Mouse (Mus musculus): ENCODE measurements at regions not wholly inside any gene's neighbourhood (a gene's known extent, or its start where the extent isn't known, plus 50 kb on each side); places are given as distances from the start of the nearest gene placed in this dataset.

- no peaks in the 10 kb centered on the region for H3K4me1 ChIP-seq (ENCODE audit: insufficient read depth, low read length)
- no peak for ATAC-seq
- 82% methylated on average over 6 of the region's 6 CpGs for WGBS
- no peaks in the 10 kb centered on the region for H3K36me3 ChIP-seq (ENCODE audit: insufficient read depth, low read length)
- no peak overlapping the region for H3K4me3 ChIP-seq (ENCODE audit: low read length)
- no peak overlapping the region for H3K27ac ChIP-seq
- no peak for TF ChIP-seq CTCF (IDR thresholded peaks at IDR 0.05; ENCODE audit: low read depth)
- no peak for DNase-seq (ENCODE audit: low spot score)
- no peak overlapping the region for H3K4me2 ChIP-seq (ENCODE audit: low read depth, low read length)
- H3K27me3 ChIP-seq (ENCODE audit: insufficient read depth, low read length), result no peaks in the 10 kb centered on the region
- no peaks in the 10 kb centered on the region; the same call in 1 of the 2 replicates for H3K9me3 ChIP-seq (ENCODE audit: low read length)
- H3K9ac ChIP-seq (replicated peaks; ENCODE audit: low read length), result no peak overlapping the region
Measured at GRCm38 (mm10) chr4:12491306-12491705, 319.5 kb upstream of the Fam92a start.

GRCm38 (mm10) chr4:12490066-12490465 is 318.3 kb upstream of the Fam92a start:
- H3K4me1 ChIP-seq (ENCODE audit: insufficient read depth, low read length), result no peaks in the 10 kb centered on the region
- WGBS, result 64% methylated on average over 3 of the region's 3 CpGs

GRCm38 (mm10) chr4:12489358-12489757 is 317.5 kb upstream of the Fam92a start:
- TF ChIP-seq CTCF (IDR thresholded peaks at IDR 0.05; ENCODE audit: low read depth), result no peak
- no peaks in the 10 kb centered on the region for H3K4me1 ChIP-seq (ENCODE audit: insufficient read depth, low read length)
- no peaks in the 10 kb centered on the region for H3K27me3 ChIP-seq (ENCODE audit: insufficient read depth, low read length)
- H3K9ac ChIP-seq (replicated peaks; ENCODE audit: low read length), result no peak overlapping the region
- WGBS, result 59% methylated on average over 6 of the region's 6 CpGs
- H3K27ac ChIP-seq, result no peak overlapping the region
- no peaks in the 10 kb centered on the region for H3K36me3 ChIP-seq (ENCODE audit: insufficient read depth, low read length)
- ATAC-seq (no peak), DNase-seq (ENCODE audit: low spot score) (no peak)
- H3K4me3 ChIP-seq (ENCODE audit: low read length), result no peak overlapping the region
- no peak overlapping the region for H3K4me2 ChIP-seq (ENCODE audit: low read depth, low read length)
- H3K9me3 ChIP-seq (ENCODE audit: low read length), result no peaks in the 10 kb centered on the region; the same call in 1 of the 2 replicates

More at GRCm38 (mm10) chr4:12490066-12490465, 318.3 kb upstream of the Fam92a start:
- H3K9ac ChIP-seq (replicated peaks; ENCODE audit: low read length), result no peak overlapping the region
- no peak for DNase-seq (ENCODE audit: low spot score)
- no peaks in the 10 kb centered on the region for H3K27me3 ChIP-seq (ENCODE audit: insufficient read depth, low read length)
- H3K4me3 ChIP-seq (ENCODE audit: low read length), result no peak overlapping the region
- ATAC-seq, result no peak
- no peak overlapping the region for H3K27ac ChIP-seq
- H3K36me3 ChIP-seq (ENCODE audit: insufficient read depth, low read length), result no peaks in the 10 kb centered on the region
- H3K9me3 ChIP-seq (ENCODE audit: low read length), result no peaks in the 10 kb centered on the region; the same call in 1 of the 2 replicates
- TF ChIP-seq CTCF (IDR thresholded peaks at IDR 0.05; ENCODE audit: low read depth), result no peak
- H3K4me2 ChIP-seq (ENCODE audit: low read depth, low read length), result no peak overlapping the region

- WGBS, result 64% methylated on average over 4 of the region's 4 CpGs
- no peak overlapping the region for H3K9ac ChIP-seq (replicated peaks; ENCODE audit: low read length)
- H3K27me3 ChIP-seq (ENCODE audit: insufficient read depth, low read length), result no peaks in the 10 kb centered on the region
- H3K27ac ChIP-seq, result no peak overlapping the region
- no peaks in the 10 kb centered on the region for H3K9me3 ChIP-seq (ENCODE audit: low read length)
- no peak overlapping the region for H3K4me3 ChIP-seq (ENCODE audit: low read length)
- H3K4me2 ChIP-seq (ENCODE audit: low read depth, low read length), result no peak overlapping the region
- TF ChIP-seq CTCF (IDR thresholded peaks at IDR 0.05; ENCODE audit: low read depth), result no peak
- H3K4me1 ChIP-seq (ENCODE audit: insufficient read depth, low read length), result no peaks in the 10 kb centered on the region
- ATAC-seq (no peak), DNase-seq (ENCODE audit: low spot score) (no peak)
- H3K36me3 ChIP-seq (ENCODE audit: insufficient read depth, low read length), result no peaks in the 10 kb centered on the region
Measured at GRCm38 (mm10) chr4:12481481-12481880, 309.7 kb upstream of the Fam92a start.

GRCm38 (mm10) chr4:12476717-12477116 is 304.9 kb upstream of the Fam92a start:
- Histone ChIP-seq H3K4me3 (ENCODE audit: low read length) (no peak overlapping the region), H3K27ac (no peak overlapping the region), H3K36me3 (ENCODE audit: insufficient read depth, low read length) (no peaks in the 10 kb centered on the region), H3K4me2 (ENCODE audit: low read depth, low read length) (no peak overlapping the region), H3K9ac (replicated peaks; ENCODE audit: low read length) (no peak overlapping the region), H3K9me3 (ENCODE audit: low read length) (no peaks in the 10 kb centered on the region), H3K27me3 (ENCODE audit: insufficient read depth, low read length) (no peaks in the 10 kb centered on the region), H3K4me1 (ENCODE audit: insufficient read depth, low read length) (no peaks in the 10 kb centered on the region)
- DNase-seq (ENCODE audit: low spot score) (no peak), ATAC-seq (no peak)
- WGBS, result 81% methylated on average over 7 of the region's 7 CpGs
- no peak for TF ChIP-seq CTCF (IDR thresholded peaks at IDR 0.05; ENCODE audit: low read depth)

GRCm38 (mm10) chr4:12474981-12475568 is 303.3 kb upstream of the Fam92a start:
- Histone ChIP-seq H3K36me3 (ENCODE audit: insufficient read depth, low read length) (no peaks in the 10 kb centered on the region), H3K27ac (no peak overlapping the region), H3K4me3 (ENCODE audit: low read length) (no peak overlapping the region), H3K9ac (replicated peaks; ENCODE audit: low read length) (no peak overlapping the region), H3K4me2 (ENCODE audit: low read depth, low read length) (no peak overlapping the region), H3K4me1 (ENCODE audit: insufficient read depth, low read length) (no peaks in the 10 kb centered on the region), H3K9me3 (ENCODE audit: low read length) (no peaks in the 10 kb centered on the region), H3K27me3 (ENCODE audit: insufficient read depth, low read length) (no peaks in the 10 kb centered on the region)
- WGBS, result 43% methylated on average over 4 of the region's 4 CpGs
- ATAC-seq (no peak), DNase-seq (ENCODE audit: low spot score) (no peak)
- no peak for TF ChIP-seq CTCF (IDR thresholded peaks at IDR 0.05; ENCODE audit: low read depth)

GRCm38 (mm10) chr4:12474421-12474820 is 302.6 kb upstream of the Fam92a start:
- Histone ChIP-seq H3K9me3 (ENCODE audit: low read length) (no peaks in the 10 kb centered on the region), H3K4me3 (ENCODE audit: low read length) (no peak overlapping the region), H3K4me1 (ENCODE audit: insufficient read depth, low read length) (no peaks in the 10 kb centered on the region), H3K27me3 (ENCODE audit: insufficient read depth, low read length) (no peaks in the 10 kb centered on the region), H3K36me3 (ENCODE audit: insufficient read depth, low read length) (no peaks in the 10 kb centered on the region), H3K4me2 (ENCODE audit: low read depth, low read length) (no peak overlapping the region), H3K27ac (no peak overlapping the region), H3K9ac (replicated peaks; ENCODE audit: low read length) (no peak overlapping the region)
- TF ChIP-seq CTCF (IDR thresholded peaks at IDR 0.05; ENCODE audit: low read depth), result no peak
- DNase-seq (ENCODE audit: low spot score) (no peak), ATAC-seq (no peak)
- WGBS, result 38% methylated on average over 1 of the region's 1 CpGs
